Mouse (Mus musculus) erythroblast, embryonic 14.5 days (primary cell): ENCODE measurements around the gene Ccdc162. TPM values are rescaled to one million over a fixed set of nuclear protein-coding genes. Genes with fewer than 3 reads are reported as not detected.
"Not testable (repeated sequence)": the region's sequence is repeated elsewhere in the genome, so short reads cannot be mapped to it uniquely, and the experiment has no call there.

Source experiments
- H3K27me3 ChIP-seq: 2 replicates; pipeline ENCODE4 v1.6.1; 2012; ENCODE audit warnings: inconsistent platforms; ENCODE audit not compliant: control insufficient read depth
- H3K36me3 ChIP-seq: 2 replicates; pipeline ENCODE4 v1.6.1; 2012; ENCODE audit warnings: mild to moderate bottlenecking, inconsistent platforms; ENCODE audit not compliant: control insufficient read depth
- H3K4me1 ChIP-seq: 2 replicates; pipeline ENCODE4 v1.6.1; 2012; ENCODE audit warnings: inconsistent platforms; ENCODE audit not compliant: control insufficient read depth
- H3K4me3 ChIP-seq: replicated peaks from 2 replicates; pipeline ENCODE3; 2012; ENCODE audit warnings: moderate library complexity, mild to moderate bottlenecking, inconsistent platforms
- H3K9me3 ChIP-seq: 2 replicates; pipeline ENCODE4 v1.6.1; 2012; ENCODE audit warnings: low read length, inconsistent platforms, mixed read lengths; ENCODE audit not compliant: control insufficient read depth
- GATA1 ChIP-seq: IDR thresholded peaks from 2 replicates; pipeline ENCODE4 v1.6.1; 2012; ENCODE audit warnings: low read length, inconsistent platforms, mixed read lengths
- TAL1 ChIP-seq: IDR thresholded peaks from 3 replicates; pipeline ENCODE4 v1.6.1; 2012; ENCODE audit warnings: low read length, inconsistent platforms, mixed read lengths
- polyA plus RNA-seq: library from polyadenylated mRNA; stranded (reverse); fragments of >175 nt; gene quantifications from 2 replicates; pipeline ENCODE4 v1.2.3, GENCODE M21; 2012

Gene Ccdc162
- polyA plus RNA-seq, 1 experiment: not detected

DNA sequence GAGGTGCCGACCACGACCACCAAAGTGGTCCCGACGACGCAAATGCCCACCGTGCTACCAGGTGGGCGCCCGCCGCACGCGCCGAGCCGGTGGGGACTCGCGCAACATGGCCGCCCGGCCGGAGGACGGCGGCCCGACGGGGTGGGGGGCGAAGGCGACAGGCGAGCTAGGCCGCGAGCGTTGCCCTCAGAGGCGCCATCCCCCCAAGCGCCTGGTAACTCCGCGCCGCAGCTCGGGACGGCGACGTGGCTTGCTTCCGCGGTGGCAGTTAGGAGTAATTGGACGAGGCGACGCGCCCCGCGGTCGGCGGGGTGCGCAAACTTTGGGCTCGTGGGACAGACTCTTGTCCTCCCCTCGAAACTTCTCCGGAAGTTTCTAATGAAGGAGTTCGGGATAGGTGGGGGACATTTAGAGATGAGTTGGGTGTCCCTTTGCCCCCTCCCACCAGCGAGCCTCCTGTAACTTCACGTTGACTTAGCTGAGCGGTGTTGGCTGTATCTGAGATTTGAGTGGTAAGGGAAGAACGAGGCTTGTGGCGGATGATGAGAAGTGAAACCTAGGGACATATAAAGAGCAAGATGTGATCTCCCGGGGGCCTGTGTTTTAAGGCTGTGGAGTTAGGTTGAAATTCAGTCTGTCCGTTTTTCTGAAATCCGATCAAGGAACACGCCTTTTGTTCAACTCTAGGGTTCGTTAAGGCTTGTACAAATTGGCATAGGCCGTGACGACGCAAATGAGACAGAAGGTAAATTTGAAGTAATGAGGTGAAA is 196.6 kb downstream of the Ccdc162 start:
- Histone ChIP-seq H3K4me3 (peak overlapping the region; percentile 97), H3K9me3 (no peaks in the 10 kb centered on the region), H3K4me1 (peaks cover 38% of the 10 kb centered on the region), H3K36me3 (peaks cover 26% of the 10 kb centered on the region), H3K27me3 (no peaks in the 10 kb centered on the region)
- TF ChIP-seq GATA1 (no peak), TAL1 (no peak)

DNA sequence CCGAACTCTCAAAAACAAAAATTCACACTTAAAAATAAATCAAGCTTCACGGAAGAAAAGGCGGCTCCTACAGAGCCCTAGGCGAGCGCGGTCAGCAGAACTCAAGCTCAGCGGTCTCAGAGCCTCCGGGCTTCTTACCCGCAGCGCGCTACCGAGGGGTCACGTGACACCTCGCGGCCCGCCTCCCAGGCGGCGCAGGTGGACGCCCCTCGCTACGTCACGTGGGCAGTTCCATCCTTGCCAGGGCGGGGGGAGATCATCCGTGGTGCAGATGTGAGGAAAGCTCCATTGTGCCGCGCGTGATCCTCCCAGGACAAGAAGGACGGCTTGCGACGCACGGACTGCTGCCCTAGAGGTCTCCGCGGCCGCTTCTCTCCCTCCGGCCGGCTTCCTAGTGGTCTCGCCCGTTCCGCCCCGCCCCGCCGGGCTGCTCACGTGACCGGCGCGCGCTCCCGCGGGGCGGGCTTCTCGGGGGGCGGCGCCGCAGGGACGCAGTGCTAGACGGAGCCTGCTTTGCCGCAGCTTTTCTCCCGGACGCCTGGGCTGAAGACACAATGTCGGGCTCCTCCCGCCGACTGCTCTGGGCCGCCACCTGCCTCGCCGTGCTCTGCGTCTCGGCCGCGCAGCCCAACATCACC is 197.3 kb downstream of the Ccdc162 start, which contains the start of gene Cd164:
TSS of gene Cd164 (plus strand) at position 434 of the 638 bp plus-strand sequence.
- no peak for TF ChIP-seq GATA1
- TF ChIP-seq TAL1: no peak
- no peaks in the 10 kb centered on the region for H3K9me3 ChIP-seq

DNA sequence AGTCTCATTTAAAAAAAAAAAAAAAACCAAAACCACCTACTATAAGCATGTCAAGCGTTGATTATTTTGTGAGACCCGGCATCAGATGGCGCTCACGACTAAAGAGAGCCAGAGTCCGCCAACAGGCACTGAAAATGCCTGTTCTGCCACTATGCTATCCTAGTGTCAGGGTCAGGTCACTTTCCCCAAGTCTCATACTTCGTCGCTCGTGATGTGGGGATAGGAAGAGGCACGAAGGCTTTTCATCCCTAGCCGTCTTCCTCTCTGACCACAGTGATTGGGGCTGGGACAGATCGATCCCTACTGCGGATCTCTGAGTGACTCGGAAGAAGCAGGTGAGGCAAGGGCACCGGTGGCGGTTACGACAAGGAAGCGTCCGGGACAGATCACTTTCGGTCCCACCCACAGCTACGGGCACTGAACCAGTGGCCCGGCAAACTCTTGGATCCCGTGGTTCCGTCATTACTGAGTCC is 197.9 kb downstream of the Ccdc162 start:
- TF ChIP-seq TAL1 (no peak), GATA1 (no peak)

More for the DNA sequence above, 197.3 kb downstream of the Ccdc162 start, which contains the start of gene Cd164:
- no peaks in the 10 kb centered on the region for H3K27me3 ChIP-seq
- H3K4me1 ChIP-seq: peaks cover 35% of the 10 kb centered on the region
- H3K4me3 ChIP-seq: peak within 1 kb of the TSS; percentile 97
- H3K36me3 ChIP-seq: peaks cover 19% of the 10 kb centered on the region

DNA sequence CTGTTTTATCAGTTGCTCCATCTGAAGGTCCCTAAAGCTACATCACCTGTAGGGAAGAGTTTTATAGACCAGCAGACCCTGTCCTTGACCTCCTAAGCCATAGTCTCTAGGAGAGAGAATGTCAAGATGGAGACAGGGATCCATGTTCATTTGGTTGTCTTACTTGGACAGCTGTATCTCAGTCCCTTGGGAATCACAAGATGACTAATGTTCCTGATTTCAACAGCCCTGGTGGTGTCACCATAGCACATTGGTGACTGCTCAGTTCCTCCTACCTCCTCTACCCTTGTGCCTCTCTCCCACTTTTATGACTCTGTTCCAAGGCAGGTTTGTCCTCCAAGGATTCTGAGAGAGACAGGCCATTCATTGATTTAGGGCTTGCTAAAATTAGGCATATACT is 201.5 kb downstream of the Ccdc162 start:
- peaks cover 14% of the 10 kb centered on the region for H3K4me1 ChIP-seq
- no peaks in the 10 kb centered on the region for H3K27me3 ChIP-seq
- H3K4me3 ChIP-seq: no peak overlapping the region
- H3K9me3 ChIP-seq: no peaks in the 10 kb centered on the region
- H3K36me3 ChIP-seq: no peaks in the 10 kb centered on the region
- no peak for TF ChIP-seq GATA1
- no peak for TF ChIP-seq TAL1

More for the DNA sequence above, 197.9 kb downstream of the Ccdc162 start:
- Histone ChIP-seq H3K4me1 (peaks cover 35% of the 10 kb centered on the region), H3K36me3 (peaks cover 13% of the 10 kb centered on the region), H3K4me3 (peak overlapping the region; percentile 97), H3K27me3 (no peaks in the 10 kb centered on the region), H3K9me3 (no peaks in the 10 kb centered on the region)

DNA sequence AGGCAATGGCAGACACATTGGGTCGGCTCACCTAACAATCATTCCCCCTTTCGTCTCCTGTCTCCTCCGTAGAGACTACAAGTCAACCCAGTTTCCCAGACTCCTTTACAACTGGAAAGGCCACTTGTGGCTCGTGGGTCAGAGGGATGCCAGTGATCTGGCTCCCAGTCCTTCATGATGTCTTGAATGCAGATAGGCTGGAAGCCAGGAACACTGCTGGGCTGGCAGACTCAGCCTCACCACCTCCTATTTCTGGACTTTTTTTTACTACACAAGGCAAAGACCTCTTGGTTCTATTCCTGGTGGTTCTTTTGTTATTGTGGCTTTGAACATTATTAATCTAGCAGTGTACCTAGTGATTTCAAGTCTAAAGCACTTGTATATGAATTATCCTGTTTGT is 202.1 kb downstream of the Ccdc162 start:
- TF ChIP-seq GATA1: no peak
- no peak for TF ChIP-seq TAL1
- Histone ChIP-seq H3K4me1 (peaks cover 14% of the 10 kb centered on the region), H3K4me3 (no peak overlapping the region), H3K36me3 (no peaks in the 10 kb centered on the region), H3K27me3 (no peaks in the 10 kb centered on the region), H3K9me3 (no peaks in the 10 kb centered on the region)

DNA sequence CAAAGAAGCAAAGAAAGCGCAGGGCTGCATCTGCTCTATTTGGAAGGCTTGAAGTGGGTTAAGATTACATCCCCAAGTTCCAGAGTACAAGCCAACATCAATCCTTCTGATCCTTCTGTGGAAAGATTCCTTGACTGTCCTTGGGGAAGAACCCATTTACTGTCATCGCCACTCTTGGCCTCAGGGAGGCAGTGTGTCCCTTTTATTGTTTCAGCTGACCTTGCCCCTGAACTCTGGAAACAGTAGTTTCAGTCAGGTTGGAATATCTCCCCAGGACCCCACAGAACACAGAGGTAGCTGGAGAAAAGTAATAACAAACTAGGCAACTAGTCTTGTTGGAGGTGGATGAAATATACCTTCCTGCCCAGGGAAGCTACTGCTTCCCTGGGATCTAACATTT is 207.3 kb downstream of the Ccdc162 start:
- TF ChIP-seq GATA1 (no peak), TAL1 (no peak)
- no peaks in the 10 kb centered on the region; the same call in 1 of the 2 replicates for H3K27me3 ChIP-seq
- H3K9me3 ChIP-seq: no peaks in the 10 kb centered on the region
- no peak overlapping the region for H3K4me3 ChIP-seq
- no peaks in the 10 kb centered on the region for H3K36me3 ChIP-seq
- H3K4me1 ChIP-seq: no peaks in the 10 kb centered on the region; the same call in 1 of the 2 replicates

DNA sequence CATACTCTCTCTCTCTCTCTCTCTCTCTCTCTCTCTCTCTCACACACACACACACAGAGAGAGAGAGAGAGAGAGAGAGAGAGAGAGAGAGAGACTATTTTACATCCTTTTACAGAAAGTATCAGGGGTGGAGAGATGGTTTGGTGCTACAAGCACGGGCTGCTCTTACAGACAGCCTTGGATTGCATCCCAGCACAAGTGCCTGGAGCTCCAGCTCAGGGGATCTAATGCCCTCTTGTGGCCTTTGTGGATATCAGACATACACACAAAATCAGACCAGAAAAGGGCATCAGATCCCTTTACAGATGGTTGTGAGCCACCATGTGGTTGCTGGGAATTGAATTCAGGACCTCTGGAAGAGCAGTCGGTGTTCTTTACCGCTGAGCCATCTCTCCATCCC is 211.0 kb downstream of the Ccdc162 start:
- not testable (repeated sequence) for H3K36me3 ChIP-seq, H3K4me3 ChIP-seq, H3K27me3 ChIP-seq, H3K9me3 ChIP-seq, H3K4me1 ChIP-seq

DNA sequence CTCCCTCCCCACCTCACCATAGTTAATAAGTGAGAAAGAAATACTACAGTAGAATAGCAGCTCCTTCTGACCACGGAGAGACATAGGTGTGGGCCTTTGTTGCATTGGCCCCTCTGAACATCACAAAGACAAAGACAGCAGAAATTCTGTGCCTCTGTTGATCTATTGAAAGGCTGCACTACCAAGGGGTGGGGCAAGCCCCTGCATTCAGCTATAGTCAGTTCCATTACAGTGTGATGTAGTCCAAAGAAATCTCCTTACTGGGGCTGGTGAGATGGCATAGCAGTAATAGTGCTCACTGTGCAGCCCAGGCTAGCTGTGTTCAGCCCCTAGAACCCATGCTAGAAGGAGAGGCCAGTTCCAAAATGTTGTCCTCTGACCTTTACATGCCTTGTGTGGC is 211.4 kb downstream of the Ccdc162 start:
- Histone ChIP-seq H3K4me1 (no peaks in the 10 kb centered on the region; the same call in 1 of the 2 replicates), H3K27me3 (no peaks in the 10 kb centered on the region; the same call in 1 of the 2 replicates), H3K9me3 (no peaks in the 10 kb centered on the region), H3K4me3 (no peak overlapping the region), H3K36me3 (no peaks in the 10 kb centered on the region)
- no peak for TF ChIP-seq TAL1
- no peak for TF ChIP-seq GATA1

DNA sequence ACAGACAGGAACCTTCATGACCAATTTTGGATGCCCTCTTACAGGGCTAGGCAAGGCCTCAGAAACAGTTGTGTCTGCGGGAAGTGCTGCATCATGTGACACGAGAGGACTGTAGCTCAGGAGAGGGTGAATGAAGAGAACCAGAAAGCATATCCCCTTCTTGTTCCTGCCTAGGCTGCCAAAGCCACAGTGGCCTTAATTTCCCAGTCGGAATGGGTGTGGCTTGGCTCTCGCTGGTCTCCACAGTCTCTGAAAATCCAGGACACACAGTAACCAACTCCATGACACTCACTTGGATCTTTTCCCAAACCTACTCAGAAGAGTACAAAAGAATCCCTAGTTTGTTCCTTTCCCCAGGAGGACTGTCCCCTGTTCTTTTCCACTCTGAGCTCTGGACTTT is 215.5 kb downstream of the Ccdc162 start:
- Histone ChIP-seq H3K9me3 (no peaks in the 10 kb centered on the region), H3K4me1 (no peaks in the 10 kb centered on the region), H3K36me3 (no peaks in the 10 kb centered on the region), H3K27me3 (no peaks in the 10 kb centered on the region; the same call in 1 of the 2 replicates), H3K4me3 (no peak overlapping the region)
- TF ChIP-seq GATA1: no peak
- TF ChIP-seq TAL1: no peak
